Mouse (Mus musculus): ENCODE data around the gene Scgb2a2.
A peak's percentile ranks its signal among the peaks of the same experiment; 100 is the strongest.
"Not testable (repeated sequence)": the region's sequence is repeated elsewhere in the genome, so short reads cannot be mapped to it uniquely, and the experiment has no call there.

Scgb2a2 gene

GRCm38 (mm10) chr19:9847262-9847661, at the start of gene Scgb2a2:
TSS of gene Scgb2a2 (plus strand) at chr19:9847562.
- DNase-seq (ENCODE audit: low read depth in 1 of 2, low spot score in 2 of 2): no peak

DNA sequence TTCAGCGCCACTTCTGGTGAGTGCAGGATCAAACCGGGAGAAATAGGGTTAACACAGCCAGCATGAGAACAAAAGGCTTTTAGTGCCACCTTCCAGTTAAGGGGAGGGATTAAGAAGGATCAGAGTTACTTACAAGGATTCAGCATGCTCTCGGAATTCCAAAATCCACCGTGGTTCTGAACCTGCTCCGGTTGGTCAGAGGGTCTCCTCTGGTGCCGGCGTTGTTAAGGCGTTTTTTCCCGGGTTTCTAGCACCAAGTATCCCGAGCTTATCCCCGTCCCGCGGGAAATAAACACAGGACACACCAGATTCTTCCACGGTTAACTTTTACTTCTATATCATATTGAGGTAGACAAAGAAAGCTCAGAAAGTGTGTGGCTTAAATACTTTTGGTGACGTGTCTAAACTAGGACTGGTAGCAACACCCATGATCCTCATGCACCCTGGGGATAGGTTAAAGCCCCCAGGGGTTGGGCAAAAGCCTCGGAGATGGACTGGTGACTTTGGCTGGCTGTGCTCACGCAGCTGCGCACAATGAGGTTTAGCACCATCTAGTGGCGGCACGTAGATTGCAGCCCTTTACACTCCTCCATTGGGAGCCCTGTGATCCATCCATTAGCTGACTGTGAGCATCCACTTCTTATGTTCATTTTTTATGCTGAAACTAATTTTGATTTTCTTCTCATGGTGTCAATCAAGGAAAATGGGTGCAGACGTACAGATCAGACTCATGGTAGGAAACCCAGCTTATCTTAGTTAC, 10.6 kb upstream of the Scgb2a2 start:
- peak in 1 of 2 experiments; percentile 13 for DNase-seq (ENCODE audit: low read depth in 1 of 2, low spot score in 2 of 2)

- no peak for DNase-seq (ENCODE audit: low read depth in 1 of 2, low spot score in 2 of 2)
These were observed 10.0 kb upstream of the Scgb2a2 start for GRCm38 (mm10) chr19:9837341-9837715.

DNA sequence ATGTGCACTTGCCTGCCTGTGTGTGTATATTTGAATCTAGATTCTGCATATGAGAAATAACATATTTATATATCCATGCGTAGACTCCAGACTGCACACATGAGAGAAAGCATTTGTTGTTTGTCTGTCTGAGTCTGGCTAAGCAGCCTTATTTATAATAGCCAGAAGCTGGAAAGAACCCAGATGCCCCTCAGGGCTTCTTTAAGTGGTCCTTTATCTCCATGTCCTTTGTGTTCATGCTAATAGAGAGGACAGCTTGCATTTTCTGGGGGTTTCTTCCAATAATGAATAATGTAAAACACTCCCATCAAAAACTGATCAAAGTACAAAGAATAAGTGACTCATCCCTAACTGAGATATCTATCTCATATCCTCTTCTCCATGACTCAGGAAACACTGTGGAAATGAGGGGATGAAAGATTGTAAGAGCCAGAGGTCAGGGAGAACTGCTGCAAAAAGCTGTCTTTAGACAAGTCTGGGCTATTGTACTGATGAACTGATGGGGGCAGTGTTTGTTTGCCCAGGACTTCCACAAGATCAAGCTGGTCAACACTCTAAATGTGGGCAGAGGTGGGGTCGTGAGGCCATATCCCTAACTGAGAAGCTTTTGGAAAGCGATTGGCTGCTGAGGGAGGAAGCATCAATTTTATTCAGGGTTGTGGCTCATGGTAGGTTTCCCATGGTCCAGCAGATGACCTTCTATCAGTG, 2.2 kb downstream of the Scgb2a2 start:
- DNase-seq (ENCODE audit: low read depth in 1 of 2, low spot score in 2 of 2): not testable (repeated sequence)

DNA sequence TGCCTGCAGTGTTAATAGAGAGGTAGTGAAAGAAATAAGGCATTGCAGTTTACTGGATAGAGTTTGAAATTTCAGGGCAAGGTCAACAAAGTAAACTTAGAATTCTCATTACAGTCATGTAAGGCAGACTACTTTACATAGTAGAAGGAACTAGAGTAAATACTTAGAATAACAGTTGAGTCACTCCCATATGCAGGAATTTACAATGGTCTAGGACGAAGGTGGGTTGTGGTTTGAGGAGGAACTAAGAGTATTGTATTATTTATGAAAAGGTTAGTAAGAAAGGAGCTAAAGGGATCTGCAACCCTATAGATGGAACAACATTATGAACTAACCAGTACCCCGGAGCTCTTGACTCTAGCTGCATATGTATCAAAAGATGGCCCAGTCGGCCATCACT, 13.5 kb downstream of the Scgb2a2 start:
- not testable (repeated sequence) for DNase-seq (ENCODE audit: low read depth in 1 of 2, low spot score in 2 of 2)

- DNase-seq (ENCODE audit: low read depth in 1 of 2, low spot score in 2 of 2): no peak
These were observed 17.5 kb downstream of the Scgb2a2 start for GRCm38 (mm10) chr19:9864856-9865255.

- no peak for DNase-seq (ENCODE audit: low read depth in 1 of 2, low spot score in 2 of 2)
These were observed 18.1 kb downstream of the Scgb2a2 start for GRCm38 (mm10) chr19:9865466-9865865.

DNA sequence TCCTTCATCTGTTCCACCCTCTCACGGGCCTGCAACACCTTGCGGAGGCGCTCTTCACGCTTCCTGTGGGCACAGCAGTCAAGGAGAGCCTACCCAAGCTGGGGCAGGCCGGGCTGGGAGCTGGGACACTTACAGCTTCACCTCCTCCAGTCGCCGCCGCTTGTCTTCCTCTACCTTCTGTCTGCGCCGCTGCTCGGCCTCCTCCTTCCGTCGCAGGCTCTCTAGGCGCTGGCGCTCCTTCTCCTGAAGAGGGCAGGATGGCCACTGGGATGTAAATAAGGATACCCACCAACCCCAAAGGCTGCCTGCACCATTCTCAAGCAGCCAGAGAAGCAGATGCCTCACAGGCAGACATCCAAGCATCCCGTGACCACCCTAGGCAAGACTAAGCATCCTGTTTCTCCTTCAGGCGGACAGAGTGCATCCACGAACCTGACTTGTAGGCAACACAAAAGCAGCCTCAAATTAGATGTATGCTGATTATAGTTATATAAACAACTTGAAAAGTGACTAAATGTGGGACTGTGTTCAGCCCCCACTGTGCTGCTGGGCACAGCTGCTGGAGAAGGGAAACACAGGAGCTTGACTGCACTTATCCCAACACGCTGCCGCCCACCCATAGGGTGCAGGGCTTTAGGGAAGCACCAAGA, 30.9 kb downstream of the Scgb2a2 start:
- DNase-seq (ENCODE audit: low read depth in 1 of 2, low spot score in 2 of 2): no peak

- DNase-seq (ENCODE audit: low read depth in 1 of 2, low spot score in 2 of 2): no peak
These were observed 39.0 kb downstream of the Scgb2a2 start for GRCm38 (mm10) chr19:9886348-9886747.

DNA sequence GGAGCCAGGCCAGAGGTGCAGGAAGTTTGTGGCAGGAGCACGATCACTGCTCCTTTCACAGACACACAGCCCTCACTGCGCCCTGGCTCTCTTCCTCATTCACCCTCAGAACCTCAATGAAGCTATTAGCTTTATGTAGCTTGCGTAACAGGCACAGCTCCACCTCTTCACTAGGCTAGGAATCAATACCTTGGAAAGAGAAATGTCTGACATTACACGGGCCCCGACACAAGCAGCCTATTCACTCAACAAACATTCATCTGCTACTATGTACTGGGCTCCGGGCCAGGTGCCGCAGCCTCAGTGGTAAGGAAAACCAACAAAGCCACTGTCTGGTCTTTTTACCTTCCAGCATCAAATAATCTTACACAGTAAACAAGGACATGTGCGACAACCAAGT, 39.4 kb downstream of the Scgb2a2 start:
- no peak for DNase-seq (ENCODE audit: low read depth in 1 of 2, low spot score in 2 of 2)

DNA sequence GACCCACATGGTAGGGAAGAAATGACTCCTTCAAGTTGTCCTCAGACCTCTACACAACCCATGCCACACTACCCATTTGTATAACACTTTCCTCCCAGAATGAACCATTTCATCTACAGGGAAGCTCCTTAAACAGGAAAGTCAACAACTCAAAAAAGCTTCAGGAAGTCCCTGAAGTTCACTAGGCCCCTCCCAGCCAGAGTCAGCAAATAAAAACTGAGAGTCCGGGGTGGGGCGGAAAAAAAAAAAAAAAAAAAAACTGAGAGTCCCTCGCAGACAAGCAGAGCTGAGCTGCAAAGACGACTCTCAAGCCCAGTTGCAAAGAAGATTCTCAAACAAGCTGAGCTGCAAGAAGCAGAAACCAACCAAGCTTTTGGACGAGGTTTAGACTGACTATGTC, 48.7 kb downstream of the Scgb2a2 start:
- DNase-seq (ENCODE audit: low read depth in 1 of 2, low spot score in 2 of 2): no peak

- DNase-seq (ENCODE audit: low read depth in 1 of 2, low spot score in 2 of 2): no peak
These were observed 51.1 kb downstream of the Scgb2a2 start for GRCm38 (mm10) chr19:9898339-9899066.

DNA sequence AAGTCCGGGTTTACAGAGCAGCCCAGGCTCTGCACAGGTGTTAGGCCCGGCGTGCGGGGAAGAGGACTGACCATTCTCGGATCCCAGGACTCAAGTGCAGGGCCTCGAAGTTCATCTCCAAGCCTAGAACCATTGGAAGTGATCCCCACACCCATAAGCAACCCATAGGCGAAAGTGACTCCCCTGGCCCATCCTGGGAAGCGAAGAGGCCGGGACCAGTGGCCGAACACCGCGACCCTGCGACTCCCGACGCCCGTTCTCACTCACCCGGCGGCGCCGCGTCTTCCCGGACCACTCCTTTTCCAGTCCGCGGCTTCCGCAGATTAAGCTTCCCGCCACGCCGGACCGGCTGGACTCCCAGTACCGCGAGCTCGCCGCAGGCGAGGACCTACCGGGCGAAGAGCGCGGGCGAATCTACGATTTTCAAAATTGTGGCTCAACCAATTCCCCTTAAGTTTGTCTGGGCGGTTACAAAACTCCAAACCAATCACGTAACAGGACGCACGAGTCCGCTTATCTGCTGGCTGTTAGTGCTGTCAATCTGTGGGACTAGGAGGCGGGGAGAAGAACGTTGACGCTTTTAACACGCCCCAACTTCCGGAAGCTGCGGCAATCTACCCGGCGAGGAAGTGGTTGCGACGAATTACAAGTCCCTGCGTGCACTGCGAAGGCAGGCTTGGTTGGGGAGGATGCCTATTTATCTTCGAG, 51.9 kb downstream of the Scgb2a2 start, which contains the start of gene Incenp:
TSS of gene Incenp (minus strand) at position 480 of the 708 bp plus-strand sequence.
- peak; percentile 87 to 94 for DNase-seq (ENCODE audit: low read depth in 1 of 2, low spot score in 2 of 2)

GRCm38 (mm10) chr19:9899780-9900146, 52.4 kb downstream of the Scgb2a2 start:
- DNase-seq (ENCODE audit: low read depth in 1 of 2, low spot score in 2 of 2): no peak

- DNase-seq (ENCODE audit: low read depth in 1 of 2, low spot score in 2 of 2): not testable (repeated sequence)
These were observed 53.3 kb downstream of the Scgb2a2 start for GRCm38 (mm10) chr19:9900696-9901095.
